In the genomic region with DNA sequence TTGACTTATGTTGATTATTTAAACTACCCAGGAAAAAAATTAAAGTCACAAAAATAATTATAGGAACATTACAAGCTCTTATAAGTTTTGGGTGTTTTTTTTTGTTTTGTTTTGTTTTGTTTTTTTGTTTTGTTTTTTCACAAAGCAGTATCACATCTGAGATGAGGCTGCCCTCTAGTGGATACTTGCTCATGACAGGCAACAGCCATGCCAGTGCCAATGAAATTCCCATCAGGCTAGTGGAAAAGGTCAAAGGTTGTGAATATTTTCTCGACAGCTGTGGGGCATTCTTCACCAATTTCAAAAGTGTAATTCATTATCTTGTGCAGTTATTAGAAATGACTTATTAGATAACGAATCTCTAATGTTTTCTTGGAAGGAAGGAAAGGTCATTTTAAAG, we compare ENCODE assay signal across 8 mouse cellular contexts.
A peak's percentile ranks its signal among the peaks of the same experiment; 100 is the strongest.
DNase-seq lines count a peak whose midpoint lies in the region; ATAC-seq and TF ChIP-seq lines count a peak whose summit lies in the region.
"Had no signal": no experiment of that assay in that cellular context is flagged by ENCODE, and none has a peak within 500 bp of the region (broad histone marks: within the 10 kb centered on the region; RNA-seq: fewer than 3 reads in every experiment).

No protein-coding gene starts in this region.

- no peak for TF ChIP-seq POLR2A in cortical plate, adult 2 months (IDR thresholded peaks at IDR 0.05; ENCODE audit: extremely low read depth, insufficient read depth, low read length)

- H3K4me1 ChIP-seq in midbrain, postnatal 0 days (ENCODE audit: insufficient read depth, low read length): no peaks in the 10 kb centered on the region
- H3K4me1 ChIP-seq in midbrain, embryonic 16.5 days (ENCODE audit: control insufficient read depth, insufficient read depth, low read length): peaks cover 4% of the 10 kb centered on the region; the same call in 1 of the 2 replicates
- no peaks in the 10 kb centered on the region for H3K4me1 ChIP-seq in cortical plate, adult 2 months (ENCODE audit: control insufficient read depth, insufficient read depth, low read length)
- 0 out of 2 replicates have a peak, but pooled peaks cover 2% of the 10 kb centered on the region for H3K4me1 ChIP-seq in lung, embryonic 14.5 days (ENCODE audit: insufficient read depth)

- peak; percentile 87 for DNase-seq in midbrain, postnatal 0 days (ENCODE audit: low spot score)
- DNase-seq in T-cell, adult 2 months (ENCODE audit: low spot score): peak; percentile 44
- peak; percentile 59 to 76 for DNase-seq in kidney, adult 8-10 months
- DNase-seq in lung, embryonic 14.5 days: peak; percentile 89
- peak; percentile 38 for DNase-seq in thymus, postnatal 25 days

- H3K27ac ChIP-seq in midbrain, postnatal 0 days (ENCODE audit: low read depth, low read length): no peak overlapping the region
- no peak overlapping the region for H3K27ac ChIP-seq in midbrain, embryonic 16.5 days (ENCODE audit: low read length)
- H3K27ac ChIP-seq in cortical plate, adult 2 months (ENCODE audit: insufficient read depth, low read length): no peak overlapping the region
- H3K27ac ChIP-seq in lung, embryonic 14.5 days (ENCODE audit: low read depth): no peak overlapping the region
- H3K27ac ChIP-seq: embryonic facial prominence, embryonic 13.5 days had no signal

- peak; percentile 91 for TF ChIP-seq CTCF in midbrain, postnatal 0 days (IDR thresholded peaks at IDR 0.05)
- peak; percentile 68 for TF ChIP-seq CTCF in cortical plate, adult 2 months (IDR thresholded peaks at IDR 0.05; ENCODE audit: extremely low read depth, insufficient read depth, low read length)
- TF ChIP-seq CTCF in lung, embryonic 14.5 days (IDR thresholded peaks at IDR 0.05; ENCODE audit: low read depth): peak; percentile 83

- no peaks in the 10 kb centered on the region for H3K27me3 ChIP-seq in midbrain, postnatal 0 days (ENCODE audit: insufficient read depth, low read length)
- peaks cover 3% of the 10 kb centered on the region; the same call in 1 of the 2 replicates for H3K27me3 ChIP-seq in midbrain, embryonic 16.5 days (ENCODE audit: control insufficient read depth, insufficient read depth, low read depth, low read length)
- H3K27me3 ChIP-seq in lung, embryonic 14.5 days (ENCODE audit: insufficient read depth, low read length): peaks cover 14% of the 10 kb centered on the region; the same call in 1 of the 2 replicates

- H3K4me2 ChIP-seq in midbrain, postnatal 0 days (ENCODE audit: low read depth, low read length, poor library complexity, severe bottlenecking): no peak overlapping the region
- no peak overlapping the region for H3K4me2 ChIP-seq in midbrain, embryonic 16.5 days (ENCODE audit: low read length)
- no peak overlapping the region for H3K4me2 ChIP-seq in lung, embryonic 14.5 days
- H3K4me2 ChIP-seq: embryonic facial prominence, embryonic 13.5 days had no signal

- H3K36me3 ChIP-seq in midbrain, postnatal 0 days (ENCODE audit: insufficient read depth, low read length): no peaks in the 10 kb centered on the region
- no peaks in the 10 kb centered on the region for H3K36me3 ChIP-seq in midbrain, embryonic 16.5 days (ENCODE audit: control insufficient read depth, insufficient read depth, low read length)
- no peaks in the 10 kb centered on the region for H3K36me3 ChIP-seq in lung, embryonic 14.5 days (ENCODE audit: insufficient read depth)
- H3K36me3 ChIP-seq: embryonic facial prominence, embryonic 13.5 days had no signal

- H3K9ac ChIP-seq in midbrain, postnatal 0 days (replicated peaks; ENCODE audit: low read length, poor library complexity, severe bottlenecking): no peak overlapping the region
- no peak overlapping the region for H3K9ac ChIP-seq in midbrain, embryonic 16.5 days (ENCODE audit: low read depth, low read length)
- no peak overlapping the region for H3K9ac ChIP-seq in lung, embryonic 14.5 days
- H3K9ac ChIP-seq: embryonic facial prominence, embryonic 13.5 days had no signal

- H3K4me3 ChIP-seq in midbrain, postnatal 0 days (ENCODE audit: low read depth, low read length): no peak overlapping the region
- H3K4me3 ChIP-seq in midbrain, embryonic 16.5 days (ENCODE audit: low read depth, low read length): no peak overlapping the region
- no peak overlapping the region for H3K4me3 ChIP-seq in cortical plate, adult 2 months (ENCODE audit: insufficient read depth, low read length)
- H3K4me3 ChIP-seq in lung, embryonic 14.5 days (ENCODE audit: low read depth, low read length): no peak overlapping the region
- H3K4me3 ChIP-seq: embryonic facial prominence, embryonic 13.5 days had no signal

- ATAC-seq in midbrain, postnatal 0 days (ENCODE audit: low FRiP score): no peak
- no peak for ATAC-seq in midbrain, embryonic 16.5 days
- ATAC-seq in lung, embryonic 14.5 days (ENCODE audit: insufficient read depth): no peak

- no peaks in the 10 kb centered on the region for H3K9me3 ChIP-seq in midbrain, postnatal 0 days (ENCODE audit: low read length)
- H3K9me3 ChIP-seq in midbrain, embryonic 16.5 days (replicated peaks; ENCODE audit: control insufficient read depth, low read length, poor library complexity, severe bottlenecking): no peaks in the 10 kb centered on the region
- H3K9me3 ChIP-seq in lung, embryonic 14.5 days (ENCODE audit: low read depth, low read length): no peaks in the 10 kb centered on the region
- H3K9me3 ChIP-seq: embryonic facial prominence, embryonic 13.5 days had no signal

- WGBS in midbrain, postnatal 0 days: 17% methylated on average over 2 of the region's 2 CpGs
- 14% methylated on average over 2 of the region's 2 CpGs for WGBS in midbrain, embryonic 16.5 days
- 10% methylated on average over 2 of the region's 2 CpGs for WGBS in lung, embryonic 14.5 days

Comparison
In these comparisons a context has a peak if more than half of its experiments do, and no peak if none do; other contexts are left out.
1. DNase-seq: peak in every context shown above with its lines; median percentile 89 in lung, embryonic 14.5 days; 87 in midbrain, postnatal 0 days; 68 in kidney, adult 8-10 months; 44 in T-cell, adult 2 months; 38 in thymus, postnatal 25 days.